Mouse (Mus musculus): ENCODE measurements around the gene Vmn1r176. TPM values are rescaled to one million over a fixed set of nuclear protein-coding genes. Genes with fewer than 3 reads are reported as not detected.
"Not testable (repeated sequence)": the region's sequence is repeated elsewhere in the genome, so short reads cannot be mapped to it uniquely, and the experiment has no call there.

The Vmn1r176 gene
- total RNA-seq (2021): not detected

- DNase-seq; intact Hi-C loops (cut with DNase I): not testable (repeated sequence)
Observed at GRCm38 (mm10) chr7:23837272-23837671, at the start of gene Vmn1r176. Vmn1r176 (minus strand) TSS chr7:23837372.

DNA sequence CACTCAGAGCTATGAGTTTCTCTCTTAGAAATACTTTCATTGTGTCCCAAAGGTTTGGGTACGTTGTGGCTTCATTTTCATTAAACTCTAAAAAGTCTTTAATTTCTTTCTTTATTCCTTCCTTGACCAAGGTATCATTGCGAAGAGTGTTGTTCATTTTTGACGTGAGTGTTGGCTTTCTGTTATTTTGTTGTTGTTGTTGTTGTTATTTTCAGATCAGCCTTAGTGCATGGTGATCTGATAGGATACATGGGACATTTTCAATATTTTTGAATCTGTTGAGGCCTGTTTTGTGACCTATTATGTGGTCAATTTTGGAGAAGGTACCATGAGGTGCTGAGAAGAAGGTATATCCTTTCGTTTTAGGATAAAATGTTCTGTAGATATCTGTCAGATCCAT, 39.7 kb upstream of the Vmn1r176 start:
- not testable (repeated sequence) for DNase-seq

DNA sequence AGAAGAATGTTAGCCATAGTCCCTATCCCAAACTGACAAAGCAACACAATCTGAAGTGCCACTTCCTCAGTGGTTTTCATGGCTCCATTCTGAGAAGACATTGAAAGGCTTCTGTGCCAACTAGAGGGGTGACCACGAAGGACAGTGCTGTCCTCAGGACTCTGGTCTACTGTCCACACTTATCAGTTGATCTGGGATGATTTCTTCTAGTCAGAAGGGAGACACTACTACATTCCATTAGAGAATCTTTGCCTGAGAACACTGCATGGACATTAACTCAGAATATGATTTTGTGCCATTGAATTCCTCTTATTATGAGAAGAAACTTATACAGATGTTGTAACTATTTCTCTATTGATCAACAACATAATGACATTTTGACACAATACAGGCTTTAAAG, 29.2 kb upstream of the Vmn1r176 start, which contains the start of gene Vmn1r177:
TSS of gene Vmn1r177 (minus strand) at position 101 of the 400 bp plus-strand sequence.
- intact Hi-C loops (cut with DNase I); DNase-seq: not testable (repeated sequence)

More for the DNA sequence above, 39.7 kb upstream of the Vmn1r176 start:
- intact Hi-C loops (cut with DNase I): not testable (repeated sequence)

- DNase-seq; intact Hi-C loops (cut with DNase I): not testable (repeated sequence)
Observed at GRCm38 (mm10) chr7:23810543-23810942, 26.6 kb downstream of the Vmn1r176 start, which contains the start of gene Vmn1r175. Vmn1r175 (minus strand) TSS chr7:23810643.

DNA sequence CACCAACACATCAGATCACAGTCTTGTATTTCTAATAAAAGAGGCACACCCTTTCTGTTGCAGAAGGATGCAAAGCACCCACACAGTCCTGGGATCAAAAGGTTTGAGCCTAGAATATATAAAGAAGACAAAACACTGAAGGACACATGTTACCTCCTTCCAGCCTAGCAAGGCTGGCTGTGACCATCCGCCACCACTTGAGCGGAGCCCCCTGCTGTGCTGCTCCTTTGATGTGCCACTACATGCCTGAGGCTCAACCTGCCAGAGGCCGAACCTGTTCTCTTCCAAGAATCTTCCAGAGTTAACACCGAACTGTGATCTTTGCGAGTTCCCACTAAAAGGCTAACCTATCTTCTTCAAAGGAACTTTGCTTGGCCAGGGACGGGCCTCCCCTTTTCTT, 52.6 kb downstream of the Vmn1r176 start:
- no peak for DNase-seq
- intact Hi-C loops (cut with DNase I): no loop called here

Other genes with a start within 250 kb of the Vmn1r176 start
- not detected for gene Vmn1r170, start 231.2 kb downstream of the Vmn1r176 start, total RNA-seq (2021)
- not detected for gene Vmn1r171, start 206.7 kb downstream of the Vmn1r176 start, total RNA-seq (2021)
- not detected for gene Vmn1r172, start 179.1 kb downstream of the Vmn1r176 start, total RNA-seq (2021)
- not detected for gene Vmn1r173, start 136.7 kb downstream of the Vmn1r176 start, total RNA-seq (2021)
- gene Vmn1r174, start 85.1 kb downstream of the Vmn1r176 start, total RNA-seq (2021): not detected
- not detected for gene Vmn1r175, start 26.7 kb downstream of the Vmn1r176 start, total RNA-seq (2021)
- not detected for gene Vmn1r177, start 29.1 kb upstream of the Vmn1r176 start, total RNA-seq (2021)
- gene Vmn1r178, start 54.6 kb upstream of the Vmn1r176 start, total RNA-seq (2021): not detected
- gene Vmn1r179, start 89.6 kb upstream of the Vmn1r176 start, total RNA-seq (2021): not detected
- gene Vmn1r180, start 113.3 kb upstream of the Vmn1r176 start, total RNA-seq (2021): not detected
- not detected for gene Vmn1r181, start 137.2 kb upstream of the Vmn1r176 start, total RNA-seq (2021)
- gene V1rd19, start 164.3 kb upstream of the Vmn1r176 start, total RNA-seq (2021): not detected
- gene Vmn1r183, start 215.9 kb upstream of the Vmn1r176 start, total RNA-seq (2021): not detected
- 10 to 100 TPM; 13.1 TPM for gene Zfp180, start 244.6 kb upstream of the Vmn1r176 start, total RNA-seq (2021)

Measured in heart, postnatal 36 days (tissue).